Mouse (Mus musculus): Measurements from ENCODE around the gene Ank3. TPM values are rescaled to one million over a fixed set of nuclear protein-coding genes. Genes with fewer than 3 reads are reported as not detected.
A peak's percentile ranks its signal among the peaks of the same experiment; 100 is the strongest.

Ank3 gene
- total and polyA plus RNA-seq, 2 experiments from 2014 or later: 60.1 to 239 TPM

DNA sequence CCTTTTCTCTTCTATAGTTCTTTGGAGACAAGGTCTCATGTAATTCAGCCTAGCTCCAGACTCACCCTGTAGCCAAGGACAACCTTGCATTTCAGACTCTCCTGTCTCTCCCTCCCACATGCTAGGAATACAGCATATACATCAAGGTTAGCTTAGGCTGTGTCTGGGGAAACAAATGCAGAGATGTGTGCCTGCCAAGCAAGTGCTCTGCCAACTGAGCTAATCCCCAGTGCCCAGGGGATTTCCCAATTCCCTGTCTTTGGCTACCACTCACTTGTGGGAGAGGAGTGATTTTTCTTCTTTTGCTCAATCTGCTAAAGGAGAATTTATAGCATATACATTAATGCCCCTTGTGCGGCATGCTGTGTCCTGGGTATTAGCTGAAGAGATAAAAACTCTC lies 15.4 kb upstream of the Ank3 start:
- Histone ChIP-seq H3K27ac (no peak overlapping the region), H3K4me2 (ENCODE audit: low read depth, low read length) (no peak overlapping the region), H3K27me3 (ENCODE audit: insufficient read depth, low read length) (no peaks in the 10 kb centered on the region), H3K9ac (replicated peaks; ENCODE audit: low read length) (no peak overlapping the region), H3K4me1 (ENCODE audit: insufficient read depth, low read length) (no peaks in the 10 kb centered on the region), H3K4me3 (ENCODE audit: low read length) (no peak overlapping the region), H3K36me3 (ENCODE audit: insufficient read depth, low read length) (no peaks in the 10 kb centered on the region), H3K9me3 (ENCODE audit: low read length) (no peaks in the 10 kb centered on the region)
- WGBS: 75% methylated on average over 1 of the region's 1 CpGs
- ATAC-seq: no peak
- TF ChIP-seq CTCF (IDR thresholded peaks at IDR 0.05; ENCODE audit: low read depth): no peak
- peak; percentile 31 for DNase-seq (ENCODE audit: low spot score)

DNA sequence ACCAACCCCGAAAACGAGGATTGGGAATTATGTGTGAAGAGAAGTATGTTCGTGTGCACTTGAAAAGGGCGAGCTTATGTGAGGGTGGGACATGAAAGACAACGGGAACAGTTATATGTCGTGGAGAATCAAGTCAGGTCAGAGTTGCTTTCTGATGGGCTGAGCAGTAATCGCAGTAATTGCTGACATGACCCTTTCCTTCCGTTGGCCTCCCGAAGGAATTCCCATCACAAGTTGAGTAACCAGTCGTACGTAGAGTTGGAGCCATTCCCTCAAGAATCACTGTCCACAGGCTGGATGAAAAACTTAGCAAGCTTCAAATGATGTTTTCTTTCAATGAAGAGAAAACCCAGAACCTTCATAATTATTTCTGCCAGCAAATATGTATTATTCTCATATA lies 13.9 kb upstream of the Ank3 start:
- no peaks in the 10 kb centered on the region for H3K36me3 ChIP-seq (ENCODE audit: insufficient read depth, low read length)
- DNase-seq (ENCODE audit: low spot score): no peak
- WGBS: 81% methylated on average over 11 of the region's 11 CpGs
- no peak overlapping the region for H3K4me2 ChIP-seq (ENCODE audit: low read depth, low read length)
- TF ChIP-seq CTCF (IDR thresholded peaks at IDR 0.05; ENCODE audit: low read depth): no peak
- H3K4me1 ChIP-seq (ENCODE audit: insufficient read depth, low read length): no peaks in the 10 kb centered on the region
- no peak overlapping the region for H3K4me3 ChIP-seq (ENCODE audit: low read length)
- H3K9me3 ChIP-seq (ENCODE audit: low read length): no peaks in the 10 kb centered on the region
- H3K27ac ChIP-seq: no peak overlapping the region
- no peak for ATAC-seq
- H3K27me3 ChIP-seq (ENCODE audit: insufficient read depth, low read length): no peaks in the 10 kb centered on the region
- no peak overlapping the region for H3K9ac ChIP-seq (replicated peaks; ENCODE audit: low read length)

DNA sequence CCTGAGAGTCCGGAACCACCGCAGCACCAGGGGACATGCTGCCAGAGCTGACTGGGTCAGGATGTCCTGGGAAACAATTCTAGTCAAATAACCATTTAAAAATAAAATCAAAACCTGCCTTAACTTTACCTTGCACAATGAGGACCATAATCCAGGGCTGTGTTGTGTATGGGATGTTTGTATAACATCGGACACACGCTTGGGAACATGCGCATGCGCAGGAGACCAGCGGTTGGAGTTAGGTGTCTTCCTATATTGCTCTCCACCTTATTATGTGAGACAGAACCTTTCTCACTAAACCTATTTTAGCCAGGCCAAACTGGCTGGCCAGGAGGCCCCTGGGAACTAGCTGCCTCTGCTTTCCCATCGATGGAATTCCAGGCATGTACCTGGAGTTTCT lies 13.4 kb upstream of the Ank3 start:
- ATAC-seq: no peak
- no peaks in the 10 kb centered on the region for H3K9me3 ChIP-seq (ENCODE audit: low read length)
- no peak overlapping the region for H3K27ac ChIP-seq
- no peak overlapping the region for H3K4me2 ChIP-seq (ENCODE audit: low read depth, low read length)
- no peak overlapping the region for H3K4me3 ChIP-seq (ENCODE audit: low read length)
- H3K9ac ChIP-seq (replicated peaks; ENCODE audit: low read length): no peak overlapping the region
- DNase-seq (ENCODE audit: low spot score): no peak
- TF ChIP-seq CTCF (IDR thresholded peaks at IDR 0.05; ENCODE audit: low read depth): no peak
- WGBS: 92% methylated on average over 8 of the region's 8 CpGs
- H3K27me3 ChIP-seq (ENCODE audit: insufficient read depth, low read length): no peaks in the 10 kb centered on the region
- H3K4me1 ChIP-seq (ENCODE audit: insufficient read depth, low read length): no peaks in the 10 kb centered on the region
- no peaks in the 10 kb centered on the region for H3K36me3 ChIP-seq (ENCODE audit: insufficient read depth, low read length)

DNA sequence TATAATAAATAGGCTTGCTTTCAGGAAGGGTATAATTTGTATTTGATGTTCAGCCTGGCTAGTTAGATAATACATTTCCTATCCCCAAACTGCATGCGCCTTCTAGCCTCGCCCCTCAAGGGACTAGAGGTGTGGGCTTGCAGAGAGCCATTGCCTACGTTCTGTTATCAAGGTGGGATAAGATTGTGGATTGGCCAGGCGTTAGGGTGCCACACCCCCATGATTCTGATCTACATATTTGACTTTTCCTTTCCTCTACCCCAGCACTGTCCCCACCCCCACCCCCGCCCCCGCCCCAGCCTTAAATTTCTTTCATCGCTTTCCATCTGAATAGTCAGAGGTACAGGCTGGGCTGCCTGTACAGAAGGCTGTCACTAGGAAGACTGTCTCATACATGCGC lies 11.8 kb upstream of the Ank3 start:
- Histone ChIP-seq H3K9ac (replicated peaks; ENCODE audit: low read length) (no peak overlapping the region), H3K27ac (no peak overlapping the region), H3K36me3 (ENCODE audit: insufficient read depth, low read length) (no peaks in the 10 kb centered on the region), H3K4me1 (ENCODE audit: insufficient read depth, low read length) (no peaks in the 10 kb centered on the region), H3K4me2 (ENCODE audit: low read depth, low read length) (no peak overlapping the region), H3K27me3 (ENCODE audit: insufficient read depth, low read length) (no peaks in the 10 kb centered on the region), H3K9me3 (ENCODE audit: low read length) (no peaks in the 10 kb centered on the region), H3K4me3 (ENCODE audit: low read length) (no peak overlapping the region)
- TF ChIP-seq CTCF (IDR thresholded peaks at IDR 0.05; ENCODE audit: low read depth): no peak
- ATAC-seq (no peak), DNase-seq (ENCODE audit: low spot score) (no peak)
- 81% methylated on average over 8 of the region's 8 CpGs for WGBS

DNA sequence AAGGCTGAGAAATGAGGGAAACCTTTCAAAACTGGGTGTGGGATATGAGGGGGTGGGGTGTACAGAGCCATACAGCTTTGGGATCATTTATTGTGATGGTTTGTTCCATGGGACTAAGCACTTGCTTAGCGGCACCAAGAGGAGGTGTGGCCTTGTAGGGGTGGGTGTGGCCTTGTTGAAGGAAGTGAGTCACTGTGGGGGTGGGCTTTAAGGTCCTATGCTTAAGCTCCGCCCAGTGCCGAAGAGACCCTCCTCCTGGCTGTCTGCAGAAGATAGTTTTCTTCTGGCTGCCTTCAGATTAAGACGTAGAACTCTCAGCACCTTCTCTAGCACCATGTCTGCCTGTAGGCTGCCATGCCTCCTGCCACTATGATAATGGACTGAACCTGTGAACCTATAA lies 9.1 kb upstream of the Ank3 start:
- WGBS: 85% methylated on average over 4 of the region's 4 CpGs
- TF ChIP-seq CTCF (IDR thresholded peaks at IDR 0.05; ENCODE audit: low read depth): no peak
- no peak overlapping the region for H3K4me2 ChIP-seq (ENCODE audit: low read depth, low read length)
- H3K27ac ChIP-seq: no peak overlapping the region
- H3K4me1 ChIP-seq (ENCODE audit: insufficient read depth, low read length): no peaks in the 10 kb centered on the region
- no peaks in the 10 kb centered on the region for H3K36me3 ChIP-seq (ENCODE audit: insufficient read depth, low read length)
- no peaks in the 10 kb centered on the region for H3K9me3 ChIP-seq (ENCODE audit: low read length)
- no peak overlapping the region for H3K4me3 ChIP-seq (ENCODE audit: low read length)
- ATAC-seq (no peak), DNase-seq (ENCODE audit: low spot score) (no peak)
- H3K27me3 ChIP-seq (ENCODE audit: insufficient read depth, low read length): no peaks in the 10 kb centered on the region
- H3K9ac ChIP-seq (replicated peaks; ENCODE audit: low read length): no peak overlapping the region

DNA sequence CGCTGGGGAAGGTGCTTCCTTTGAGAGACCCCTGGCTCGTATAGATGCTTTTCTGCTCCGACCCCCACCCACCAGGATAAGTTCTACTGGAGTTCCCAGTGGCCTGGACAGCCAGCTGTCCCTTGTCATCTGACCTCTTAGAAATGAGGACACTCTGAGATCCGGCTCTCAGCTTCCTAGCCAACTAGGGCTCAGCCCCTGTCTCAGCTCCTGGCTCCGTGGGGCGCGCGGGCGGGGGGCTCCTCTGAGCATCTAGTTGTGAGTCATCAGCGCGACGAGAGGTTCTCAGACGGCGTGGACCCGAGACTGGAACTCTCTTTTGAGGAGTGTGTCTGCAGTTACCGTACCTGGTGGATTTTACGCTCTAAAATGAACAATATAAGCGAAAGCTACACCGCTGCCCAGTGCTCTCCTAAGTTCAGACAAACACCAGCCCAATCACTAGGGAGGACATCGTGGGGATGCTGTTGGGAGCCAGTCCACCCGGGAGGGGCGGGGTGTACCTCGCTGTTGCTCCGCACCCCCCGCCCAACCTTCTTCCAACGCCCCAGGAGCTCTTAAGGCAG lies 293 bp upstream of the Ank3 start:
- Histone ChIP-seq H3K4me2 (ENCODE audit: low read depth, low read length) (peak overlapping the region; percentile 100), H3K4me3 (ENCODE audit: low read length) (peak overlapping the region; percentile 66), H3K4me1 (ENCODE audit: insufficient read depth, low read length) (no peaks in the 10 kb centered on the region; the same call in 1 of the 2 replicates), H3K27me3 (ENCODE audit: insufficient read depth, low read length) (peaks cover 13% of the 10 kb centered on the region), H3K9ac (replicated peaks; ENCODE audit: low read length) (peak overlapping the region; percentile 40; the same call in 1 of the 2 replicates), H3K9me3 (ENCODE audit: low read length) (no peaks in the 10 kb centered on the region), H3K36me3 (ENCODE audit: insufficient read depth, low read length) (no peaks in the 10 kb centered on the region), H3K27ac (no peak overlapping the region)
- no peak for DNase-seq (ENCODE audit: low spot score)
- peak; percentile 45; the same call in 1 of the 2 replicates for ATAC-seq
- TF ChIP-seq CTCF (IDR thresholded peaks at IDR 0.05; ENCODE audit: low read depth): no peak
- under 1% methylated on average over 24 of the region's 26 CpGs for WGBS

DNA sequence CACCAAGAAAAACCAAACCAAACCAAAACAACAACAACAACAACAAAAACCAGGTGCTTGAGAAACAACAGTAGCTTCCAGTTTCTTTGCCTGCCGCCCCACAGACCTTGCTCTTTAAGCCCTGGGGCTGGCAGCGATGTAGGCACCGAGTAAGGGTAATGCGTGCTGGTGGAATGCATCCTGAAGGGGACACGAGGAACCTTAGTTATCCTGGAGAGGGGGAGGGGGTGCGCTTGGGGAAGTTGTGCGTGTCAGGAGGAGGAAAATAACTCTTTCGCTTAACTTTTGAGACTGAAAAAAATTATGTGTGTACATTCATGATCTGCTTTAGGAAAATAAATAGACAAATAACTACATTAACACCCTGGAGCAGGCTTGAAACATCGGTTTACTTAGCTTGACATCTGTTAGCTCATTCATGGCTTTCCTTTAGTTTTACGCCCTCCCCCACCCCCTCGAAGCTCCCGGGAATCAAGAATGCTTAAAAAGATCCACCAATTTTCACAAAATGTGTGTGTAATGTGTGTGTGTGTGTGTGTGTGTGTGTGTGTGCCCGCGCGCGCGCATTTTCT lies 1.3 kb downstream of the Ank3 start:
- H3K9me3 ChIP-seq (ENCODE audit: low read length): no peaks in the 10 kb centered on the region
- 4% methylated on average over 17 of the region's 17 CpGs for WGBS
- H3K4me1 ChIP-seq (ENCODE audit: insufficient read depth, low read length): no peaks in the 10 kb centered on the region; the same call in 1 of the 2 replicates
- DNase-seq (ENCODE audit: low spot score): no peak
- H3K36me3 ChIP-seq (ENCODE audit: insufficient read depth, low read length): no peaks in the 10 kb centered on the region
- ATAC-seq: no peak
- H3K27me3 ChIP-seq (ENCODE audit: insufficient read depth, low read length): peaks cover 13% of the 10 kb centered on the region
- peak overlapping the region; percentile 66 for H3K4me3 ChIP-seq (ENCODE audit: low read length)
- no peak for TF ChIP-seq CTCF (IDR thresholded peaks at IDR 0.05; ENCODE audit: low read depth)
- H3K27ac ChIP-seq: no peak overlapping the region
- H3K4me2 ChIP-seq (ENCODE audit: low read depth, low read length): peak overlapping the region; percentile 100
- H3K9ac ChIP-seq (replicated peaks; ENCODE audit: low read length): peak overlapping the region; percentile 40; the same call in 1 of the 2 replicates
